Mouse (Mus musculus): Measurements from ENCODE around the gene Eef1g.

DNA sequence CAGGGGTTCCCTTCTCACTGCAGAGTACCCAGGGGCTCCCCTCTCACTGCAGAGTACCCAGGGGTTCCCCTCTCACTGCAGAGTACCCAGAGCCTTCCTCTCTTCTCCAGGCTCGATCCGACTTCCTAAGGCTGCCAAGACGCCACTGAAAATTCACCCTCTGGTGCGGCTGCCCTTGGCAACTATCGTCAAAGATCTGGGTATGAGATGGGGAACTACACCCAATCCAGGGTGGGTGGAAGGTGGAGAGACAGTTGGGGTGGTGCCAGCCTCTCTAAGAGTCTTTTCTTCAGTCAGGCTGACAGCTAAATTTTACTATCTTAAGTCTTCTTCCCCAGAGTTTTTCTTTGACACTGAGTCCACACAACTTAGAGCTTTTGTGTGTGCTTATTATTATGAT lies 16.7 kb upstream of the Eef1g start:
- TF ChIP-seq CTCF (IDR thresholded peaks at IDR 0.05; ENCODE audit: low read depth, low read length), result no peak
- TF ChIP-seq POLR2A (IDR thresholded peaks at IDR 0.05; ENCODE audit: borderline replicate concordance, low read depth, low read length), result no peak

All from bone marrow macrophage, adult 2 months (primary cell).